Mouse (Mus musculus) liver, embryonic 14.5 days (tissue): ENCODE results near the gene Myo10. TPM values are rescaled to one million over a fixed set of nuclear protein-coding genes. Genes with fewer than 3 reads are reported as not detected.

Experiments
- ATAC-seq: fragments of 200-750 bp; cut with Nextera tagmentation; 2 replicates; pipeline ENCODE4 v1.8.0; 2017; ENCODE audit warnings: moderate number of reproducible peaks, mild to moderate bottlenecking, moderate library complexity; ENCODE audit not compliant: insufficient read depth
- DNase-seq, 3 experiments: peaks; one replicate each; pipeline ENCODE4 v3.0.0-alpha.2; 2012 to 2013; ENCODE audit warnings: low read depth in 3 of 3, low spot score in 3 of 3
- H3K27ac ChIP-seq: fragments of 300-500 bp; sonication (generic); 2 replicates; pipeline ENCODE4 v1.5.1; 2014; ENCODE audit warnings: moderate library complexity, mild to moderate bottlenecking, control low read depth, inconsistent platforms
- H3K27me3 ChIP-seq: fragments of 300-500 bp; sonication (generic); 2 replicates; pipeline ENCODE4 v1.6.1; 2014; ENCODE audit warnings: mild to moderate bottlenecking, low read length, moderate library complexity; ENCODE audit not compliant: control insufficient read depth, insufficient read depth
- H3K36me3 ChIP-seq: fragments of 300-500 bp; sonication (generic); replicated peaks from 2 replicates; pipeline ENCODE4 v1.6.1; 2014; ENCODE audit warnings: low read depth; ENCODE audit not compliant: control insufficient read depth, insufficient read depth
- H3K4me1 ChIP-seq, 2 experiments: fragments of 200-500 bp in 1 of 2; fragments of 300-500 bp in 1 of 2; sonication (generic) in 1 of 2; replicated peaks; 2 replicates each; pipeline ENCODE4 v1.6.1; 2012 to 2014; ENCODE audit warnings: antibody characterized with exemption in 1 of 2, inconsistent platforms in 1 of 2, low read length in 1 of 2; ENCODE audit not compliant: control insufficient read depth in 2 of 2, insufficient read depth in 2 of 2
- H3K4me2 ChIP-seq: fragments of 300-500 bp; sonication (generic); 2 replicates; pipeline ENCODE4 v1.6.1; 2014; ENCODE audit warnings: low read depth, mild to moderate bottlenecking, control low read depth, moderate library complexity
- H3K4me3 ChIP-seq, 2 experiments: fragments of 200-500 bp in 1 of 2; fragments of 300-500 bp in 1 of 2; sonication (generic) in 1 of 2; 2 replicates each; pipeline ENCODE4 v1.5.1; 2012 to 2014; ENCODE audit warnings: low read depth in 2 of 2, low read length in 2 of 2, mild to moderate bottlenecking in 2 of 2, control low read depth in 1 of 2, inconsistent platforms in 1 of 2, moderate library complexity in 1 of 2; ENCODE audit not compliant: insufficient read depth in 1 of 2
- H3K9ac ChIP-seq: fragments of 300-500 bp; sonication (generic); replicated peaks from 2 replicates; pipeline ENCODE4 v1.6.1; 2014; ENCODE audit warnings: mild to moderate bottlenecking, control low read depth, moderate library complexity
- H3K9me3 ChIP-seq: fragments of 300-500 bp; sonication (generic); 2 replicates; pipeline ENCODE4 v1.6.1; 2016; ENCODE audit warnings: low read length, mixed read lengths; ENCODE audit not compliant: control insufficient read depth
- CTCF ChIP-seq: IDR thresholded peaks from 2 replicates; pipeline ENCODE4 v1.5.1; 2016; ENCODE audit warnings: antibody characterized with exemption, low read depth, control low read depth
- EP300 ChIP-seq: IDR thresholded peaks from 2 replicates; pipeline ENCODE4 v1.6.1; 2016; ENCODE audit warnings: antibody characterized with exemption, low read depth
- WGBS: fragments of 180-500 bp; shearing (Covaris S2); extraction: QIAGEN DNeasy Blood & Tissue Kit; methylation state at CpG from one replicate; pipeline ENCODE4 v1.1.7; 2014; ENCODE audit not compliant: insufficient replicate concordance; 5-methylcytosine and 5-hydroxymethylcytosine counted together
- polyA plus RNA-seq, 2 experiments: library from polyadenylated mRNA; depleted of rRNA in 1 of 2; stranded (reverse) in 1 of 2; unstranded in 1 of 2; fragments of >200 nt; fragmentation: Nextera tagmentation in 1 of 2; extraction: Ambion mirVana in 1 of 2; gene quantifications; 2 replicates each; pipeline versions ENCODE4 v1.2.1 to v1.2.3; 2012 to 2014

The Myo10 gene
- polyA plus RNA-seq, 2 experiments: 2.6 to 2.9 TPM

- H3K4me3 ChIP-seq: no peak overlapping the region
- H3K9me3 ChIP-seq: no peaks in the 10 kb centered on the region
- H3K4me1 ChIP-seq: peaks cover 2 to 15% of the 10 kb centered on the region in 2 experiments; a peak in 3 of 4 replicates
- H3K27me3 ChIP-seq: no peaks in the 10 kb centered on the region
- DNase-seq (no peak), ATAC-seq (no peak)
- H3K27ac ChIP-seq: no peak overlapping the region
- no peak overlapping the region for H3K4me2 ChIP-seq
- TF ChIP-seq CTCF: no peak
- TF ChIP-seq EP300: no peak
- H3K9ac ChIP-seq: no peak overlapping the region
- 47% methylated on average over 9 of the region's 9 CpGs for WGBS
- no peaks in the 10 kb centered on the region for H3K36me3 ChIP-seq
These were observed 20.1 kb downstream of the Myo10 start for GRCm38 (mm10) chr15:25642214-25643058.

- Histone ChIP-seq H3K4me1 (peaks cover 7 to 30% of the 10 kb centered on the region in 2 experiments), H3K9ac (no peak overlapping the region), H3K4me2 (no peak overlapping the region), H3K4me3 (no peak overlapping the region), H3K27ac (no peak overlapping the region), H3K9me3 (no peaks in the 10 kb centered on the region), H3K27me3 (no peaks in the 10 kb centered on the region), H3K36me3 (no peaks in the 10 kb centered on the region)
- DNase-seq (no peak), ATAC-seq (no peak)
- 60% methylated on average over 4 of the region's 4 CpGs for WGBS
- no peak for TF ChIP-seq CTCF
- TF ChIP-seq EP300: no peak
These were observed 23.5 kb downstream of the Myo10 start for GRCm38 (mm10) chr15:25645862-25646261.

GRCm38 (mm10) chr15:25648287-25648686 lies 26.0 kb downstream of the Myo10 start:
- Histone ChIP-seq H3K9me3 (no peaks in the 10 kb centered on the region), H3K4me1 (peaks cover 7 to 42% of the 10 kb centered on the region in 2 experiments), H3K27ac (no peak overlapping the region), H3K4me2 (no peak overlapping the region), H3K4me3 (no peak overlapping the region), H3K36me3 (no peaks in the 10 kb centered on the region), H3K9ac (no peak overlapping the region), H3K27me3 (no peaks in the 10 kb centered on the region)
- DNase-seq: no peak
- ATAC-seq: no peak
- WGBS: 72% methylated on average over 2 of the region's 2 CpGs
- TF ChIP-seq EP300: no peak
- no peak for TF ChIP-seq CTCF

- Histone ChIP-seq H3K27ac (no peak overlapping the region; the same call in 1 of the 2 replicates), H3K4me3 (no peak overlapping the region), H3K27me3 (no peaks in the 10 kb centered on the region), H3K9ac (no peak overlapping the region; the same call in 1 of the 2 replicates), H3K4me1 (peaks cover 6 to 37% of the 10 kb centered on the region in 2 experiments), H3K36me3 (no peaks in the 10 kb centered on the region), H3K4me2 (no peak overlapping the region), H3K9me3 (no peaks in the 10 kb centered on the region)
- 18% methylated on average over 5 of the region's 5 CpGs for WGBS
- DNase-seq: peak; percentile 28 to 42 (median 30)
- peak; percentile 84 for ATAC-seq
- peak; percentile 59 for TF ChIP-seq EP300
- TF ChIP-seq CTCF: no peak
These were observed 28.0 kb downstream of the Myo10 start for GRCm38 (mm10) chr15:25650371-25650770.

- WGBS: 52% methylated on average over 7 of the region's 7 CpGs
These were observed 29.5 kb downstream of the Myo10 start for GRCm38 (mm10) chr15:25651820-25652219.

More at GRCm38 (mm10) chr15:25651820-25652219, 29.5 kb downstream of the Myo10 start:
- Histone ChIP-seq H3K9ac (no peak overlapping the region), H3K4me1 (peaks cover 5 to 36% of the 10 kb centered on the region in 2 experiments), H3K27ac (no peak overlapping the region), H3K4me3 (no peak overlapping the region), H3K4me2 (no peak overlapping the region), H3K27me3 (no peaks in the 10 kb centered on the region), H3K36me3 (no peaks in the 10 kb centered on the region), H3K9me3 (no peaks in the 10 kb centered on the region)
- TF ChIP-seq EP300: no peak
- no peak for TF ChIP-seq CTCF
- no peak for ATAC-seq
- peak in 2 of 3 experiments; percentile 7 to 10 for DNase-seq
